In genomic region chr11:31694109-31694508, GRCm38 (mm10) we compare ENCODE assay signal across 12 mouse cellular contexts. TPM values are rescaled to one million over a fixed set of nuclear protein-coding genes. Genes with fewer than 3 reads are reported as not detected.
DNase-seq lines count a peak whose midpoint lies in the region; ATAC-seq and TF ChIP-seq lines count a peak whose summit lies in the region.
"Had no signal": no experiment of that assay in that cellular context is flagged by ENCODE, and none has a peak within 500 bp of the region (broad histone marks: within the 10 kb centered on the region; RNA-seq: fewer than 3 reads in every experiment).

No protein-coding gene starts in this region.

- ATAC-seq in forebrain, embryonic 15.5 days (replicated peaks): no peak
- ATAC-seq in forebrain, embryonic 12.5 days (ENCODE audit: low FRiP score): no peak
- no peak for ATAC-seq in midbrain, embryonic 14.5 days (ENCODE audit: low FRiP score, low TSS enrichment)
- no peak for ATAC-seq in midbrain, postnatal 0 days (ENCODE audit: low FRiP score)

- TF ChIP-seq CTCF in bone marrow, adult 2 months (IDR thresholded peaks at IDR 0.05; ENCODE audit: control insufficient read depth, insufficient read depth, low read length): peak; percentile 26; the same call in 1 of the 2 replicates
- peak; percentile 67 for TF ChIP-seq CTCF in midbrain, postnatal 0 days (IDR thresholded peaks at IDR 0.05)

- H3K9ac ChIP-seq in forebrain, embryonic 15.5 days (replicated peaks): no peak overlapping the region
- no peak overlapping the region for H3K9ac ChIP-seq in forebrain, embryonic 12.5 days
- H3K9ac ChIP-seq in midbrain, embryonic 14.5 days (replicated peaks; ENCODE audit: low read length): no peak overlapping the region
- H3K9ac ChIP-seq in midbrain, postnatal 0 days (replicated peaks; ENCODE audit: low read length, poor library complexity, severe bottlenecking): no peak overlapping the region
- H3K9ac ChIP-seq: limb, embryonic 13.5 days had no signal

- peaks cover 13% of the 10 kb centered on the region for H3K4me1 ChIP-seq in forebrain, embryonic 15.5 days
- H3K4me1 ChIP-seq in forebrain, embryonic 12.5 days: peaks cover 5% of the 10 kb centered on the region; the same call in 1 of the 2 replicates
- H3K4me1 ChIP-seq in midbrain, embryonic 14.5 days (ENCODE audit: control insufficient read depth, insufficient read depth, low read length): peaks cover 11% of the 10 kb centered on the region
- peaks cover 17% of the 10 kb centered on the region for H3K4me1 ChIP-seq in midbrain, embryonic 10.5 days
- no peaks in the 10 kb centered on the region; the same call in 1 of the 2 replicates for H3K4me1 ChIP-seq in bone marrow, adult 2 months (ENCODE audit: control insufficient read depth, insufficient read depth, low read length)
- peaks cover 4% of the 10 kb centered on the region for H3K4me1 ChIP-seq in midbrain, postnatal 0 days (ENCODE audit: insufficient read depth, low read length)

- no peak for DNase-seq in midbrain, embryonic 14.5 days
- DNase-seq in midbrain, embryonic 10.5 days (ENCODE audit: low spot score): no peak
- DNase-seq in midbrain, postnatal 0 days (ENCODE audit: low spot score): no peak
- no peak for DNase-seq in gastrocnemius, adult 8-10 months (ENCODE audit: low spot score in 2 of 2)
- no peak for DNase-seq in frontal cortex, postnatal 14 days (ENCODE audit: low spot score in 2 of 2)
- DNase-seq: embryo, embryonic 11 days; heart, postnatal 36 days had no signal

- H3K4me3 ChIP-seq in forebrain, embryonic 15.5 days: no peak overlapping the region
- H3K4me3 ChIP-seq in forebrain, embryonic 12.5 days (replicated peaks): no peak overlapping the region
- H3K4me3 ChIP-seq in midbrain, embryonic 14.5 days (replicated peaks; ENCODE audit: low read depth, low read length): no peak overlapping the region
- H3K4me3 ChIP-seq in midbrain, embryonic 10.5 days: no peak overlapping the region
- H3K4me3 ChIP-seq in bone marrow, adult 2 months (replicated peaks; ENCODE audit: control insufficient read depth, low read depth, low read length): no peak overlapping the region
- H3K4me3 ChIP-seq in midbrain, postnatal 0 days (ENCODE audit: low read depth, low read length): no peak overlapping the region
- H3K4me3 ChIP-seq: limb, embryonic 13.5 days; midbrain, embryonic 12.5 days had no signal

- no peak overlapping the region for H3K4me2 ChIP-seq in forebrain, embryonic 15.5 days (replicated peaks)
- no peak overlapping the region for H3K4me2 ChIP-seq in forebrain, embryonic 12.5 days
- H3K4me2 ChIP-seq in midbrain, embryonic 14.5 days (ENCODE audit: low read length): no peak overlapping the region
- H3K4me2 ChIP-seq in midbrain, postnatal 0 days (ENCODE audit: low read depth, low read length, poor library complexity, severe bottlenecking): no peak overlapping the region
- H3K4me2 ChIP-seq: limb, embryonic 13.5 days had no signal

- H3K27ac ChIP-seq in forebrain, embryonic 15.5 days (replicated peaks): peak overlapping the region; percentile 93
- no peak overlapping the region for H3K27ac ChIP-seq in forebrain, embryonic 12.5 days
- peak overlapping the region; percentile 87 for H3K27ac ChIP-seq in midbrain, embryonic 14.5 days (replicated peaks; ENCODE audit: low read depth, low read length)
- no peak overlapping the region for H3K27ac ChIP-seq in midbrain, embryonic 10.5 days (replicated peaks)
- no peak overlapping the region for H3K27ac ChIP-seq in bone marrow, adult 2 months (ENCODE audit: control insufficient read depth, insufficient read depth, low read depth, low read length, poor library complexity)
- H3K27ac ChIP-seq in midbrain, postnatal 0 days (ENCODE audit: low read depth, low read length): peak overlapping the region; percentile 90
- H3K27ac ChIP-seq: limb, embryonic 13.5 days had no signal

- H3K36me3 ChIP-seq in forebrain, embryonic 15.5 days: no peaks in the 10 kb centered on the region
- H3K36me3 ChIP-seq in forebrain, embryonic 12.5 days (replicated peaks): no peaks in the 10 kb centered on the region
- H3K36me3 ChIP-seq in midbrain, embryonic 14.5 days (ENCODE audit: control insufficient read depth, insufficient read depth, low read length): no peaks in the 10 kb centered on the region
- H3K36me3 ChIP-seq in midbrain, embryonic 10.5 days: no peaks in the 10 kb centered on the region
- H3K36me3 ChIP-seq in midbrain, postnatal 0 days (ENCODE audit: insufficient read depth, low read length): no peaks in the 10 kb centered on the region
- H3K36me3 ChIP-seq: limb, embryonic 13.5 days; midbrain, embryonic 12.5 days had no signal

- TF ChIP-seq POLR2A in bone marrow, adult 2 months (IDR thresholded peaks at IDR 0.05; ENCODE audit: borderline replicate concordance, control insufficient read depth, low read depth, low read length): no peak

- no peaks in the 10 kb centered on the region for H3K9me3 ChIP-seq in forebrain, embryonic 15.5 days
- H3K9me3 ChIP-seq in forebrain, embryonic 12.5 days: no peaks in the 10 kb centered on the region
- H3K9me3 ChIP-seq in midbrain, embryonic 14.5 days (ENCODE audit: control insufficient read depth, low read length): no peaks in the 10 kb centered on the region
- no peaks in the 10 kb centered on the region for H3K9me3 ChIP-seq in midbrain, embryonic 10.5 days (replicated peaks)
- no peaks in the 10 kb centered on the region for H3K9me3 ChIP-seq in midbrain, postnatal 0 days (ENCODE audit: low read length)
- H3K9me3 ChIP-seq: midbrain, embryonic 12.5 days had no signal

- 91% methylated on average over 1 of the region's 1 CpGs for WGBS in forebrain, embryonic 15.5 days
- WGBS in forebrain, embryonic 12.5 days: 94% methylated on average over 1 of the region's 1 CpGs
- 90% methylated on average over 1 of the region's 1 CpGs for WGBS in midbrain, embryonic 14.5 days
- WGBS in midbrain, embryonic 10.5 days: 91% methylated on average over 1 of the region's 1 CpGs
- 80% methylated on average over 1 of the region's 1 CpGs for WGBS in bone marrow, adult 2 months
- WGBS in midbrain, postnatal 0 days: 88% methylated on average over 1 of the region's 1 CpGs

- H3K27me3 ChIP-seq in forebrain, embryonic 15.5 days: no peaks in the 10 kb centered on the region
- H3K27me3 ChIP-seq in forebrain, embryonic 12.5 days: no peaks in the 10 kb centered on the region
- H3K27me3 ChIP-seq in midbrain, embryonic 14.5 days (ENCODE audit: control insufficient read depth, insufficient read depth, low read length): no peaks in the 10 kb centered on the region
- no peaks in the 10 kb centered on the region for H3K27me3 ChIP-seq in midbrain, embryonic 10.5 days (ENCODE audit: low read depth, poor library complexity, severe bottlenecking)
- no peaks in the 10 kb centered on the region for H3K27me3 ChIP-seq in midbrain, postnatal 0 days (ENCODE audit: insufficient read depth, low read length)
- H3K27me3 ChIP-seq: limb, embryonic 13.5 days; midbrain, embryonic 12.5 days had no signal

RNA-seq across cellular contexts. Expression of gene Bod1, which starts 22.4 kb away (rescaled TPM):
- polyA plus RNA-seq in forebrain, embryonic 15.5 days (2015; fragmentation: Nextera tagmentation; extraction: Ambion mirVana): 156 and 163 TPM in 2 replicates
- 152 and 162 TPM in 2 replicates for polyA plus RNA-seq in forebrain, embryonic 12.5 days (2016; fragmentation: Nextera tagmentation; extraction: Ambion mirVana)
- 164 and 168 TPM in 2 replicates for polyA plus RNA-seq in midbrain, embryonic 14.5 days (2014; fragmentation: Nextera tagmentation; extraction: Ambion mirVana)
- polyA plus RNA-seq in midbrain, embryonic 10.5 days (2016; fragmentation: Nextera tagmentation; extraction: Ambion mirVana): 123 and 133 TPM in 2 replicates
- polyA plus RNA-seq in bone marrow, adult 2 months (2011; ENCODE audit: insufficient read depth, insufficient read length, low replicate concordance, missing spikeins): 6.3 and 18.0 TPM in 2 replicates
- 91.6 and 129 TPM in 2 replicates for total RNA-seq in midbrain, postnatal 0 days (2014; rRNA removed)
- 126 and 134 TPM in 2 replicates for polyA plus RNA-seq in midbrain, postnatal 0 days (2015; fragmentation: Nextera tagmentation; extraction: Ambion mirVana)
- 100 to 1,000 TPM; 162 to 214 (median 179) TPM for total RNA-seq in gastrocnemius, adult 8-10 months (2022)

Comparison
In these comparisons a context has a peak if more than half of its experiments do, and no peak if none do; other contexts are left out.
1. H3K27ac ChIP-seq: peak in forebrain, embryonic 15.5 days (single experiment), midbrain, embryonic 14.5 days (single experiment) and midbrain, postnatal 0 days (single experiment); none in forebrain, embryonic 12.5 days (single experiment), midbrain, embryonic 10.5 days (single experiment) and bone marrow, adult 2 months (single experiment).